Mouse (Mus musculus) erythroblast, adult 5-6 weeks (primary cell): ENCODE data around the gene Slc1a2. TPM values are rescaled to one million over a fixed set of nuclear protein-coding genes. Genes with fewer than 3 reads are reported as not detected.
A peak's percentile ranks its signal among the peaks of the same experiment; 100 is the strongest.

Source experiments
- ATAC-seq: replicated peaks from 2 replicates; pipeline ENCODE4 v1.8.0; 2016; ENCODE audit warnings: moderate number of reproducible peaks, mild to moderate bottlenecking, moderate TSS enrichment, inconsistent platforms; ENCODE audit not compliant: poor library complexity, low FRiP score, severe bottlenecking
- total RNA-seq, 2 experiments: library from RNA; stranded (forward) in 1 of 2; stranded (reverse) in 1 of 2; fragments of 150-400 nt in 1 of 2; fragments of 200-764, 138-1000 nt in 1 of 2; gene quantifications; 2 replicates each; pipeline versions ENCODE4 v1.2.3 to v1.2.4; 2015 to 2017; ENCODE audit warnings: low replicate concordance in 2 of 2

Gene Slc1a2
- total RNA-seq, 2 experiments from 2014 or later = not detected

GRCm38 (mm10) chr2:102711511-102711910, 53.1 kb downstream of the Slc1a2 start:
- ATAC-seq = no peak

GRCm38 (mm10) chr2:102712049-102712448, 53.6 kb downstream of the Slc1a2 start:
- ATAC-seq = no peak

- no peak for ATAC-seq
Measured at GRCm38 (mm10) chr2:102712678-102713628, 54.5 kb downstream of the Slc1a2 start.

- ATAC-seq = no peak
Measured at GRCm38 (mm10) chr2:102714320-102714719, 55.9 kb downstream of the Slc1a2 start.

- ATAC-seq = no peak
Measured at GRCm38 (mm10) chr2:102715754-102716153, 57.3 kb downstream of the Slc1a2 start.

- no peak for ATAC-seq
Measured at GRCm38 (mm10) chr2:102721859-102722258, 63.4 kb downstream of the Slc1a2 start.

- no peak for ATAC-seq
Measured at GRCm38 (mm10) chr2:102725054-102725453, 66.6 kb downstream of the Slc1a2 start.

GRCm38 (mm10) chr2:102730386-102730785, 71.9 kb downstream of the Slc1a2 start:
- ATAC-seq = no peak

- no peak for ATAC-seq
Measured at GRCm38 (mm10) chr2:102730788-102731187, 72.3 kb downstream of the Slc1a2 start.

- no peak for ATAC-seq
Measured at GRCm38 (mm10) chr2:102733128-102733527, 74.7 kb downstream of the Slc1a2 start.

GRCm38 (mm10) chr2:102734055-102734454, 75.6 kb downstream of the Slc1a2 start:
- no peak for ATAC-seq

GRCm38 (mm10) chr2:102735031-102735430, 76.6 kb downstream of the Slc1a2 start:
- no peak for ATAC-seq

- ATAC-seq = no peak
Measured at GRCm38 (mm10) chr2:102735811-102736210, 77.4 kb downstream of the Slc1a2 start.

GRCm38 (mm10) chr2:102736490-102736889, 78.0 kb downstream of the Slc1a2 start:
- ATAC-seq = no peak

- ATAC-seq = no peak
Measured at GRCm38 (mm10) chr2:102738852-102739251, 80.4 kb downstream of the Slc1a2 start.

GRCm38 (mm10) chr2:102742685-102743084, 84.2 kb downstream of the Slc1a2 start:
- no peak for ATAC-seq

GRCm38 (mm10) chr2:102743918-102744696, 85.6 kb downstream of the Slc1a2 start:
- ATAC-seq = 0 out of 2 replicates have a peak, but pooled peaks have one; percentile 44

GRCm38 (mm10) chr2:102745259-102745906, 86.9 kb downstream of the Slc1a2 start:
- peak; percentile 65 for ATAC-seq

- ATAC-seq = no peak
Measured at GRCm38 (mm10) chr2:102747758-102748157, 89.3 kb downstream of the Slc1a2 start.

- no peak for ATAC-seq
Measured at GRCm38 (mm10) chr2:102749926-102750325, 91.5 kb downstream of the Slc1a2 start.
